Mouse (Mus musculus): Measurements from ENCODE around the gene Xpnpep2.
A peak's percentile ranks its signal among the peaks of the same experiment; 100 is the strongest.

The Xpnpep2 gene

DNA sequence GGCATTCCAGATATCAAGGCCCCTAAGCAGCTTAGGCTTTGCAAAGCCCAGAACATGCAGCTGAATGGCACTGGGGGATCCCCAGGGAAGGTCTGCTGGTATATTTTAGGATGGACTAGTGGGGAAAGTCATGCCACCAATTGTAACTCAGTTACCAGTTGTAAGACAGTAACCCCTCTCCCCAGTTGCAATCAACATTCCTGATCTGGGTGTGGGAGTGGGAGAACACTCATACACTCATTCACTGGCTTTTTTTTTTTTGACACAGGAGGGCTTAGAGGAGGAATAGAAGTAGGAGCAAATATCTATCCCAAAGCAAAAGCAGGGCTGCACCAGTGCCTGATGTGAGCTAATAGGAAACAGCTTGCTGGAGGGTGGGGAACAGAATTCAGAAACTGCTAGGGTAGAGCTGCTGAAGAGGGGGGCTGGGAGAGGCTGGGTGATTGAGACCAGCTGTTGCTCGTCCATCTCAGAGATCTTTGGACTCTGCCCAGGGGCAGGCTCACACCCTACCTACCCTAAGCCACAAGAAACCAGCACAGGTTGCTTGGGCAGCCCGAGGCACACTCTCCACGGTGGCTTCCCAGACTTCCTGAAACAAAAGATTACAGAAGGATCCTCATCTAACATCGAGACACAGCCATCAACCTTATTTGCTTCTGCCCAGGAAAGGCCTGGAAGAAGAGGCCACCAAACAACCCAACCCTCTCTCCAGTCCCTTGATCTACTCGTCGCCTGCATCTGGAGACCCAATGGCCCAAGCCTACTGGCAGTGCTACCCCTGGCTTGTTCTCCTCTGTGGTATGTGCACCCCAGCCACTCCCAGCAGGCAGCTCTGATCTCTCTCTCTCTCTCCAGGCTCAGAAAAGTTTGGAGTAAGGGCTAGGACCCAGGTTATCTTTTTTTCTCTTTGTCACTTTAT, at the start of gene Xpnpep2:
TSS of gene Xpnpep2 (plus strand) at position 332 of the 922 bp plus-strand sequence.
- DNase-seq (ENCODE audit: low read depth, low spot score): peak; percentile 86

DNA sequence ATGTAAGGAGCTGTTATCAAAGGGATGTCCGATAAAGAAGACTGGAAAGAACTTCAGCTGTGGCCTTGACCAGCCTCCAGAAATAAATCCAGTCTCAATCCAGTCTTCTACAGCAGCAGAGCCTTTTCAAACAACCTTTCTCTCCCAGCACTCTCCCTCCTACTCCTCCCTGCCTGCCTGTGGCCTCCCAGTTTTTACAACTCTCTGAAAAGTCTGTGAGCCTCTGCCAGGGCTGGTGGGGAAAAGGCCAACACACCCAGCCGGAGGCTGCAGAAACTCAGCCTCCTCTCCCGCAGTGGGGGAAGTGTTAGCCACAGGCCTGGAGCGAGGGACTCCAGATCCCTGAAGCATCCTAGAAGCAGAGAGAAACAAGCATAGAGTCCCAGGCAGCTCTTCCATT, 46.0 kb upstream of the Xpnpep2 start:
- no peak for DNase-seq (ENCODE audit: low read depth, low spot score)

GRCm38 (mm10) chrX:48064166-48064853, 44.2 kb upstream of the Xpnpep2 start:
- DNase-seq (ENCODE audit: low read depth, low spot score): no peak

GRCm38 (mm10) chrX:48066891-48067290, 41.6 kb upstream of the Xpnpep2 start:
- DNase-seq (ENCODE audit: low read depth, low spot score): no peak

GRCm38 (mm10) chrX:48071961-48072360, 36.6 kb upstream of the Xpnpep2 start:
- no peak for DNase-seq (ENCODE audit: low read depth, low spot score)

DNA sequence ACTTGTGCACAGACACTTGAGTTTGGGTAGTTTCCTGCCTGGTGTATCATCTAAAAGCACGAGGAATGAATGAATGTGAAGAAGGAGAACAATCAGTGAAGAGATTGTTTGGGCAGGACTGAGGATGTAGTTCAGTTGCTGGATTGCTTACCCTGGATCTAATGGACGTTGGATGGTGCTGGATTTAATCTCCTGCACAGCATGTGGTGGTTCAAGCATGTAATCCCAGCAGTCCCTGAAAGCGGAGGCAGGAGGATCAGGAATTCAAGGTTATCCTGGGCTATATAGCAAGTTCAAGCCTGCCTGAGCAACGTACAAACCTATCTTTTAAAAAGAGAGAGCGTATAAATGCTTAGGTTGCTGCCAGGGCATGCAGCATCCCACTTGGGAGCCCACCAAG, 36.1 kb upstream of the Xpnpep2 start:
- DNase-seq (ENCODE audit: low read depth, low spot score): no peak

DNA sequence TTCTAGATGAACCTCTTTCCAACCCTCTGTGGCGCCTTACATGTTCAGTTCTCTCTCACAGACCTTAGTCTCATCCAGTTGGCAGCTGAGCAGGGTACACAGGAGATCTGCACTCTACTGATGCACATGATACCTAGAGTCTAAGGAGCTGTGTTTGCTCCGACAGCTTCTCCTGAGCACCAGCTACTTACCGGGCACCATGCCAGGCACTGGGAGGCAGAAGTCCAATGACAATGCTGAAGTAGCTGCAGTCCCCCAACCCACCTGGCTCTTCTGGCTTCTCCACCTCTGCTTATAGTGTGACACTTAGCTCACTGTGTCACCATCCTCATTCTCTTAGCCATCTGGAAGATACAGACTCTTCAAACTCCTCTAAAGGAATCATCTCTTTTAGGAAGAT, 33.8 kb upstream of the Xpnpep2 start:
- DNase-seq (ENCODE audit: low read depth, low spot score): no peak

DNA sequence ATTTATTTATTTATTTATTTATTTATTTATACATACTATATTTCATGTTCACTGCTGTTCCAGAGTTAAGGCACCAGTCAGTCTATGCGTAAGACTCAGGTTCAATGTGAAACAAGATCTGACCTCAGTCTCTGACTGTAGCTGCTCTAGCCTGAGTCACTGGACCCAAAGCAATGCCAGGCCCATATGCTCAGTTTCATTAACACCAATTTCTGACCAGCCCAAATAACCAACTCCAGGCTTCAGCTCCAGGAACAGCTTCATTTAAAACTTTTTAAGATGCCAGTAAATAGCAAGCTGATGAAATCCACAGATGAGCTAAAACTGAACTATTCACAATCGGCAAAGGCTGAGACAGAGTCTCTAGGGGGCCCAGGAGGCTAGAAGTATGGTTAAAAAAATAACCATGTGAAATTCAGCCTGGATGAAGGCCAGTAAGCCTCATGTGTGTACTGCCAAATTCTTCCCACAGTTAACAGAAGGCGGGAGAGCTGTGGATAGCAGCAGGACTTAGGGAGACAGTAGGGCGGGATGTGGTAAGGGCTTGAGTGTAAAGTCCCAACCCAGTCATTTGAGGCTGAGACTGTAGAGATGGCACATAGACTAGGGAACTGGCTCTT, 31.6 kb upstream of the Xpnpep2 start:
- DNase-seq (ENCODE audit: low read depth, low spot score): peak; percentile 88

- DNase-seq (ENCODE audit: low read depth, low spot score): peak; percentile 56
Observed at GRCm38 (mm10) chrX:48082364-48082763, 26.2 kb upstream of the Xpnpep2 start.

- no peak for DNase-seq (ENCODE audit: low read depth, low spot score)
Observed at GRCm38 (mm10) chrX:48092129-48092528, 16.4 kb upstream of the Xpnpep2 start.

DNA sequence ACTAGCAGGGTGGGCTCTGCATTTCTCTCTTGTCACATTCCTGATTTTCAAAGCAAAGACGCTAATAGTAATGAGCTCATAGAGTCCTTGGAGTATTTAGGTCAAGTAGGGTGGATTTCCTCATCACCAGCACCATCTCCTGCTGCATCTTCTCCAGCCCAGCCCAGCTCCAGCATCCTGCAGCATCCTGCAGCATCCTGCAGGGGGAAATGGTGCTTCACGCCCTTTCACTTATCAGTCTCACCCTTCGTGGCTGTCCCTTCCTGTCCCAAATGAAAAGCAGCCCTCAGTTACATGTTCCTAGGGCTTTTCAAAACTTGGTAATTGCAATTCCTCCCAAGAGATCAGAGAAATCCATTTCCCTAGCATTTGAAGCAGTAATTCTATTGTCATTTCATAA, 15.0 kb upstream of the Xpnpep2 start:
- peak; percentile 29 for DNase-seq (ENCODE audit: low read depth, low spot score)

DNA sequence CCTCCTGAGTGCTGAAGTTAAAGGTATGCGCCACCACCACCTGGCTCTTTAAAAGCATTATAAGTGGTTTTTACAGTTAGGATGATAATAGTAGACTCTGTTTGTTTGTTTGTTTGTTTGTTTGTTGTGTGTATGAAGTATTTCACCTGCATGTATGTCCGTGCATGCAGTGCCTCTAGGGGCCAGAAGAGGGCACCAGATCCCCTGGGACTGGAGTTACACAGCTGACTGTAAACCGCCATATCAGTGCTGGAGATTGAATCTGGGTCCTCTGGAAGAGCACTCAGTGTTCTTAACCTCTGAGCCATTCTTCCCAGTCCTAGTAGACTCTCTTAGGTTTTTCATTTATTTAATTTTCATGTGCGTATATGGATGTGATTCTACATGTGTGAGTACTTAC, 13.9 kb upstream of the Xpnpep2 start:
- no peak for DNase-seq (ENCODE audit: low read depth, low spot score)

GRCm38 (mm10) chrX:48096580-48096979, 11.9 kb upstream of the Xpnpep2 start:
- no peak for DNase-seq (ENCODE audit: low read depth, low spot score)

- DNase-seq (ENCODE audit: low read depth, low spot score): no peak
Observed at GRCm38 (mm10) chrX:48098470-48099129, 9.9 kb upstream of the Xpnpep2 start.

DNA sequence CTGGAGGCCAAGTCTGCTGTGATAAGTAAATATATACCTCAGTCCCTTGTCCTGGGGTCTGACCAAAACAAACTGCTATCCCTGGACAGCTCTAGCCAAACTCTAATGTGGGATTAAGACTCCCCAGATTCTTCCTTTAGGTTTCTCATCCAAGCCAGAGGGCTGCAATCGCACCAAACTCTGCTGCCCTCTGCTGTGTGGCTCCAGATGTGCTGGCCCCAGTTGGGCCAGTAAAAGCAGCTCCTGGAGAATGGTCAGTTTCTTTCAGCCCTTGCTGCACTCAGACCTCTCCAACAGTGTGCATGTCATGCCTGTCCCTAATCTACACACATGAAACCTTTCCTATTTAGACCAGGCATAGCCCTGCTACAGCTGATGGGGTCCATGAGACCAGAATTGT, 8.7 kb upstream of the Xpnpep2 start:
- peak; percentile 63 for DNase-seq (ENCODE audit: low read depth, low spot score)

- no peak for DNase-seq (ENCODE audit: low read depth, low spot score)
Observed at GRCm38 (mm10) chrX:48103256-48103655, 5.3 kb upstream of the Xpnpep2 start.

GRCm38 (mm10) chrX:48104736-48105441, 3.6 kb upstream of the Xpnpep2 start:
- no peak for DNase-seq (ENCODE audit: low read depth, low spot score)

GRCm38 (mm10) chrX:48106226-48106625, 2.3 kb upstream of the Xpnpep2 start:
- DNase-seq (ENCODE audit: low read depth, low spot score): peak; percentile 23

GRCm38 (mm10) chrX:48109316-48109655, 761 bp downstream of the Xpnpep2 start:
- peak; percentile 56 for DNase-seq (ENCODE audit: low read depth, low spot score)

- DNase-seq (ENCODE audit: low read depth, low spot score): peak; percentile 10
Observed at GRCm38 (mm10) chrX:48119294-48119693, 10.8 kb downstream of the Xpnpep2 start.

Measured in 3T3-L1 (cell line).